Mouse (Mus musculus) gastrocnemius, adult 8-10 months (tissue): ENCODE measurements around the gene Lilr4b. TPM values are rescaled to one million over a fixed set of nuclear protein-coding genes. Genes with fewer than 3 reads are reported as not detected.
"Not testable (repeated sequence)": the region's sequence is repeated elsewhere in the genome, so short reads cannot be mapped to it uniquely, and the experiment has no call there.

Source experiments
- DNase-seq, 2 experiments: peaks; one replicate each; pipeline ENCODE4 v3.0.0; 2022; ENCODE audit warnings: low spot score in 2 of 2
- total RNA-seq, 4 experiments: library from RNA; stranded (reverse); gene quantifications; 2 replicates each; pipeline ENCODE4 v1.2.4; 2022

The Lilr4b gene
- under 1 TPM; 0.34 to 0.91 (median 0.54) TPM for total RNA-seq

DNA sequence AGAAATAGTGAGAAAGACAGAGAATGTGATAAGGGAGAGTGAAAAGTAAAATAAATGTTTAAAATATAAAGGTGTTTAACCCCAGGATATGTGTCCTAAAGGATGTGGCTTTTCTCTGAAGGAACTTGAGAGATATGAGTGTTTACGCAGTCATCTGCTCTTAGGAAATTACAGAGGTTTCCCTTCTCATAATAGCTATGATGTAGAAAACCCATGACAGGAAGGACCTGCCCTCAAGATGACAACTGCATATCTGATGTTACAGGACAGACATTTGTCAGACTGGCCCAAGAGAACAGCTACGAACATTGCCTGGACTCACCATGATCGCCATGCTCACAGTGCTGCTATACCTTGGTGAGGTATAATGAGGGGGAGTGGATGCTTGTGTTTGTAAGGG, at the start of gene Lilr4b, which contains the start of gene Gm49339:
Gene Lilr4b (plus strand): TSS at position 236 of the 400 bp plus-strand sequence.
Gene Gm49339 (plus strand): TSS at position 216 of the 400 bp plus-strand sequence.
- DNase-seq, result not testable (repeated sequence)

DNA sequence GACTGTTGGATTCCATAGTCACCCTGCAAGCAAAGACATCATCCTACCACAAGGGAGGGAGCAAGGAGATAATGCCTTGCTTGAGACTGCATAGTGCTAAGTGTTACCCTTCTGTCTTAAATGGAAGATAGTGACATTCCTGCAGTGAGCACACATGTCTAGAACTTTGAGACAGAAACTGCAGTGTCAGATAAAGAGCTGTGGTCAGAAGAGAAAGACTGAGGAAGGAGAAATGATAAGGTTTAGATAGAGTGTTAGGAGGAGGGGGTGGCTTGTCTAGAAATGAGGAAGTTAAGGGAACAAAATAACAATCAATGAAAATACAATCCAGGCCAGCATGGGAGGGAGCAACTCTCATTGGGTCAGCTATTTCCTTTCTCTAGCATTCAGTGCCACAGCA, 47.5 kb upstream of the Lilr4b start:
- no peak for DNase-seq

DNA sequence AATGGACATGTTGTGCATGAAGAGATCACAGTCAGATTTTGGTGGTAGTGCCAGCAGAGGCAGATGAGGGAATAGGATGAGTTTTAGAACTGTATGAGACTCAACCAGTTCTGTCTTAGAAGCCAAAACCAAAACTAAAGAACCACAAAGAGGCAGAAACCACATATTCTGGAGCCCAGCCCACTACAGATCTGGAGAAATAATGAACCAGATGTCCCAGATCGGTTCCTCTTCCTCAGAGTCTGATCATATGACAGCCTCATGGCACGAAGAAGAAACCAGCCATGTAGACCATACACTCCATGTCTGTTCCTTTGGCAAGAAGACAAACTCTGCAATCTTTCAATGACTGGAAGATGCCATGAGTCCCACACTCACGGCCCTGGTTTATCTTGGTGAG, 44.7 kb upstream of the Lilr4b start:
- DNase-seq, result no peak

DNA sequence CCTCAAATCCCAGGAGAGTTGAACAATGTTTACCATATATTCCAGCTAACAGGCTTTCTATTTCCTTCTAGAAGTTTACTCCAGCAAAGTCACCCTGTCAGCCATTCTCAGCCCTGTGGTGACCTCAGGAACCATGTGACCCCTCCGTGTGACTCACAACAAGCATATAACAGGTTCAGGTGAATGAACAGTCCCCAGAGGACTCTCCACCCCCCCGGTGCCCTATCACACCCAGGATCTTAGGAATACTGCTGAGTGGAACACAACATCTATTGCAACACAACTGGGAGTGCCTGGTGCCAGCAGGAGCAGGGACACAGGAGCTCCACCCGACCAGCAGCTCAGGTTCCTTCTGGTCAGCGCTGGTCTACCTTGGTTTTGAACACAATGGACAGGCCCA, 28.8 kb upstream of the Lilr4b start:
- no peak for DNase-seq

DNA sequence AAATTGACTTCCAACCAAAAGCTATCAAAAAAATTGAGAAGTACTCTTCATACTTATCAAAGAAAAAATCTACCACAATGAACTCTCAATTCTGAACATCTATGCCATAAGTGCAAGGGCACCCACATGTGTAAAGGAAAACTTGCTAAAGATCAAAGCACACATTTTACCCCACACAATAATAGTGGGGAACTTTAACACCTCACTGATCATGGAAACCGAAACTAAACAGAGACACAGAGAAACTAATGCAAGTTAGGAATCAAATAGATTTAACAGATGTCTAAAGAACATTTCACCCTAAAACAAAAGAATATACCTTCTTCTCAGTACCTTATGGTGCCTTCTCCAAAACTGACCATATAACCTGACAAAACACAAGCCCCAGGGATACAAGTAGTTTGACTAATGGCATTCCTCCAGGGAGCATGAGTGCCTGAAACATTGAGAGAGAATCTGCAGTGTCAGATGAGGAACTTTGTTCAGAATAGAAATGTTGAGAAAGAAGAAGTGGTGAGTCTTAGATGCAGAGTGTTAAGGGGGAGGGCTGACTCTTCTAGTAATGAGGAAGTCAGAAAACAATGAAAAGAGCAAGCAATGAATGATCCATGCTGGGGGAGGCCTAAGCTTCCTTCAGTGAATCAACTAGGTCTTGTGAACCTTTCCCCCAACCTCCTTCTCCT, 26.7 kb upstream of the Lilr4b start:
- no peak for DNase-seq

DNA sequence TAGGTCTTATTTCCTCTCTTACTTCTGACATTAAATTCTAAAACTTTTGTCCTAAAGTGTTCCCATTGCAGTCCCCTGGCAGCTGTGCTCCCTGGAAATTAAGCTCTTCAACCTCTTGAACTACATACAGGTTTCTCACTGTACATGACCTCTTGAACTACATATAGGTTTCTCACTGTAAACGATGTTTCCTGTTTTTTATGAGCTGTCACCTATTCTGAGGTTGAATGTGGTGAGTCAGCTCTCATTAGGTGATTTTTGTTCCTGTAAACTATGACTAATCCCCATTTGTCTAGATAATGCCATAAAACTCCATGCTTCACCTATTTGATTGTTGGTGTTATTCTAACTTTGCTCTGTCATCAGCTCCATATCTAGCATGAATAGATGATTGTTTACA, 26.1 kb upstream of the Lilr4b start:
- DNase-seq, result no peak

DNA sequence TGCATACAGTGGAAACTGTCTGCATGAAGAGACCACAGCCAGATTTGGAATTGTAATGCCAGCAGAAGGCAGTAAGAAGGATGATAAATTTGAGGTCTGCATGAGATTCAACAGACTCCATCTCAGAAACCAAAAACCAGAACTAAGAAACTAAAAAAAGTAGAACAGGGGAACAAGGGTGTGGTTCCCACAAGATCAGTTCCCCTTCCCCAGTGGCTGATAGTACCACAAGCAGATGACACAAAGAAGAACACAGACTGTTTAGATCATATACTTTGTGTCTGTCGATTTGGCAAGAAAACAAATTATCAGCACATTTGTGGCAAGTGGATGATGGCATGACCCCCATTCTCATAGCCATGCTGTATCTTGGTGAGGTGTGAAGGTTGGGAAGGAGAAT, 24.7 kb upstream of the Lilr4b start:
- no peak for DNase-seq

DNA sequence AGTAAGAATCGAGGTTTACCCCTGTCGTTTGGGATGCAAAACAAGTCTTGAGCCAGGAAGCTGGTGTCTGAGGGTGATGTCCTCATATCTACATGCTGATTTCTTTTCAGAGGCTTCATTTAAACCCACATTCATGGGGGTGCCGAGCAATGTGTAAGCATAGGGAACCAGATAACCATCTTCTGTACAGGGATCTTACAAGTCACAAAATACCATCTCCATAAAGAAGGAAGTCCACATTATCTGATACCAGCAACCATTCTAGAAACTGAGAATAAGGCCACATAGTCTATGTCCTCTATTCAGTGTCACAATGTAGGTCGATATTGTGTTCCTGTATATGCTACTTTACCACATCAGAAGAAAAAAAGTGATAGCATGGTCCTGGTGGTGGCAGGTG, 24.1 kb upstream of the Lilr4b start:
- no peak for DNase-seq

DNA sequence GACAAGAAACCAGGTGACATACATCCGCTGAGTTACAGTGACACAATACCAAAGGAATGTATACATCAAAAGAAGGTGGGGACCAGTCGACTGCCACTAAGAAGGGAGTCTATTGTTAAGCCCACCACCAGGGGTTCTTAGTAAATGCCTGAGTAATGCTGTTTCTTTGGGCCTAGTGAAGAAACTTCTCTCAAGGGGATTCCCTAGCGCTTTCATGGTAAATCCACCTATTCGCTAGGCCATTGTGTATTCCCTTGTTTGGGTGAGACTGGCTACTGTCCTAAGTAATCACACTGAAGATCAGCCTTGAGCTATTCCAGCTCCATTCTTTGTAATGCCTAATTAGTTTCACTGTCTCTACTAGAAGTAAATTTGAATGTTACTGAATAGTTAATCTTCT, 16.6 kb upstream of the Lilr4b start:
- DNase-seq, result not testable (repeated sequence)

DNA sequence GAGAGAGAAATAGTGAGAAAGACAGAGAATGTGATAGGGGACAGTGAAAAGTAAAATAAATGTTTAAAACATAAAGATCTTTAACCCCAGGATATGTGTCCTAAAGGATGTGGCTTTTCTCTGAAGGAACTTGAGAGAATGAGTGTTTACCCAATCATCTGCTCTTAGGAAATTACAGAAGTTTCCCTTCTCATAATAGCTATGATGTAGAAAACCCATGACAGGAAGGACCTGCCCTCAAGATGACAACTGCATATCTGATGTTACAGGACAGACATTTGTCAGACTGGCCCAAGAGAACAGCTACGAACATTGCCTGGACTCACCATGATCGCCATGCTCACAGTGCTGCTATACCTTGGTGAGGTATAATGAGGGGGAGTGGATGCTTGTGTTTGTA, 10.3 kb downstream of the Lilr4b start, which contains the start of gene Lilrb4a:
Gene Lilrb4a (plus strand): TSS at position 266 of the 400 bp plus-strand sequence.
- DNase-seq, result not testable (repeated sequence)

DNA sequence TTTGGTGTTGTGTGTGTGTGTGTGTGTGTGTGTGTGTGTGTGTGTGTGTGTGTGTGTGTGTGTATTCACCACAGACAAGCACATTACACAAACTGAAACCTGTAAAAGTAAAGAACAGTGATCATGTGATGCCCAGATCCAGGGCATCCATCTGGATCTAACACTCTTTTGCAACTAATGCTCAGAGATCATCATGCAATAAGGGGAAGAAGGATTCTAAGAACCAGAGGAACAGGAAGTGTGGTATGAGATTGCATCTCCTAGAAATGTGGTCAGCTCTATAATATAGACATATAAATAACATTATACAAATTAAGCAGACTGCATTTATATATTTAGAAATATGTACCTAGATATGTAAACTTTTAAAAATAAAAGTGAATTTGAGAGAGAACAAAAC, 39.6 kb downstream of the Lilr4b start:
- DNase-seq, result no peak

DNA sequence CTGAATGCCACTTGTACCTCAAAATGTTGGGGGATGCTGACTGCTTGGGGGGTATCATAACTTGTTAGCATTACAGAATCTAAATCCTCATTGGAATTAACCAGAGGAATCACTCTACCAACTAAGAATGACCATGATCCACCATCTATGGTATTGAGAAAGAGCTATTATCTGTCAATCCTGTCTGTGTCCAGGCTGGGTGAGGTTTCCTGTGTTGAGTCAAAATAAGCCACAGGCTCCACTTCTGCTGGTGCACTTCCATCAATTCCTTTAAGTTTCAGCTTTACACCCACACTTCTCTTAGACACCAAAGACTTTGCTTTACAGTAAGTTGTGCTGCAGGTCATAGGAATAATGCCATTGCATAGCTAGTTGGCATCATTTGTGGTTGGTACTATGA, 41.0 kb downstream of the Lilr4b start:
- no peak for DNase-seq

DNA sequence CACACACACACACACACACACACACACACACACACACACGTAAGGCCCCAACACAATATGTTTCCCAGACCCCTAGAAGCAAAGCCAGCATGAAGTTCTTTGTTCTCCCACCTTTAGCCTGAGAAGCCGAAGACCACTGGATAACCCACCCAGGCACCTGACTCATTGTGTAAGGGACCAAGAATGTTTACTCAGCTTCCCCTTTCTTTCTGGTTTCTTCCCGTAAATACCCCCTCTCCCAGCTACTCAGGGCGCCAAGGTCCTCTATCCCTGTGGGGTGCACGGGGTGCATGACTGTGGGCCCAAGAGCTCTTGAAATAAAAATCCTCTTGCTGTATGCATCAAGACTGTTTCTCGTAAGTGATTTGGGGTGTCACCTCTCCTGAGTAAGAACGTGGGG, 45.7 kb downstream of the Lilr4b start:
- no peak for DNase-seq

DNA sequence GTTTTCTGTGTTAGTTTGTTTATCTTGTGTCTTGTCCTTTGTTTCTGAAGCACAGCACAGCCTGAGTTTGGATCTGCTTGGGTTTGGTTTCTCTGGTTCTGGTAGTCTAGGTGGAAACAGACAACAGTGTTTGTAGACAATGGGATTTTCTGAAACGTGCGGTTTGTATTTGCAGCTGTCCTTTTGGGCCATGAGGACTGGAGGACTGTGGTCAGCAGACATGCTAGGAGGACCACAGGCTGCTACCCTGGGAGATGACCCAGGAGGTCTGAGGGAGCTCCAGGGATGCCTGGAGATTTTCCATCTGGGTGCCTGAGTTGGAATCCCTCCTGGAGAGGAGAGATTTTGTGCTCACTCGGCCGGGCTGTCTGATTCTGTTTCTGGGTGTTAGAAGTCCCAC, 46.2 kb downstream of the Lilr4b start:
- DNase-seq, result no peak

DNA sequence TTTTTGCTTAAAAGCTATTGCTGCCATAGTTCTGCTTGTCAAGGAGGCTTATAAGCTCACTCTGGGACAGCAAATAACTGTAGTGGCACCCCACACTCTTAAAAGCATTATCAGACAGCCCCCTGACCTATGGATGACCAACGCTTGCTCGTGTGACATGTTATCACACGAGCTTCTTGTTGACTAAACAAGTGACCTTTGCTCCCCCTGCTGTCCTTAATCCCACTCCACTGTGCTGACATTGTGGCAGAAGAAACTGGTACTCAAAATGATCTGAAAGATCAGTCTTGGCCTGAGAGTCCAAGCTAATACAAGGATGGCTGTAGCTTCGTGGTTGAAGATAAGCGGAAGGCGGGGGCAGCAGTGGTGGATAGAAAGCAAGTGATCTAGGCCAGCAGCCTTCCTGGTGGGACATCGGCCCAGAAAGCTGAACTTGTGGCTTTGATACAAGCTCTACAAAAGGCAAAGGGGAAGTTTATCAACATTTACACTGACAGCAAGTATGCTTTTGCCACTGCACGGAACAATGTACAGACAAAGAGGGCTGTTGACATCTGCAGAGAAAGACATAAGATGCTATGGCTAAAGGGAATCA, 48.5 kb downstream of the Lilr4b start:
- no peak for DNase-seq

DNA sequence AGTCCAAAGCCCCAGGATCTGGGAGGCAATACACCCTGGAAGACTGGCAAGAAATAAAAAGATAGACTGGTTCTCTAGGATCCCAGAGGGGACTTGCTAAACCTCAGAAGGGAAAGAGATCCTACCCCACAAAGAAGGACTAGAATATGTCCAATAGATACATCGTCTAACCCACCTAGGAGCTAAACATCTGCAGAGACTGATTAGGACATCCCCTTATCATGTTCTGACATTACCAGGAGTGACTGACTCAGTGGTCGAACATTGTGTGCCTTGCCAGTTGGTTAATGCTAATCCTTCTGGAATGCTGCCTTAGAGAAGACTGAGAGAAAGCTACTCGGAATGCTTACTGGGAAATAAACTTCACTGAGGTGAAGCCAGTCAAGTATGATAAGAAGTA, 49.1 kb downstream of the Lilr4b start:
- no peak for DNase-seq

DNA sequence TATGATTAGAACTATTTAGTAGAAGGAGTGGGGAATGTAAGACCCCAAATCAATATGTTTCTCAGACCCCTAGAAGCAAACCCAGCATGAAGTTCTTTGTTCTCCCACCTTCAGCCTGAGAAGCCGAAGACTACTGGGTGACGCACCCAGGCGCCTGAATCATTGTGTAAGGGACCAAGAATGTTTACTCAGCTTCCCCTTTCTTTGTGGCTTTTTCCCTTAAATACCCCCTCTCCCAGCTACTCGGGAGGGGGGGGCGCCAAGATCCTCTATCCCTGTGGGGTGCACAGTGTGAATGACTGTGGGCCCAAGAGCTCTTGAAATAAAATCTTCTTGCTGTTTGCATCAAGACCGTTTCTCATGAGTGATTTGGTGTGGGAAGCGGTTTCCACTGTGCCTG, 50.4 kb downstream of the Lilr4b start:
- DNase-seq, result no peak

Other genes starting within 250 kb of the Lilr4b start
- not detected for gene Gm49339, start within 50 bp of the Lilr4b start, total RNA-seq
- 1 to 10 TPM in 1 of 4 experiments, under 1 TPM in 3; 0.12 to 1.2 (median 0.59) TPM for gene Lilrb4a, start 10.3 kb downstream of the Lilr4b start, total RNA-seq
- gene Fam162b, start 109.9 kb downstream of the Lilr4b start, total RNA-seq, result not detected
- gene Gprc6a, start 150.8 kb downstream of the Lilr4b start, total RNA-seq, result not detected
- not detected for gene Rfx6, start 197.1 kb downstream of the Lilr4b start, total RNA-seq